Mouse (Mus musculus) urinary bladder, postnatal 25 days (tissue): ENCODE data around the gene Pcbp2.

ENCODE experiments used
- DNase-seq: peaks from one replicate; pipeline ENCODE4 v3.0.0; 2022; ENCODE audit warnings: low spot score

The Pcbp2 gene

GRCm38 (mm10) chr15:102463666-102464065, 6.7 kb upstream of the Pcbp2 start:
- DNase-seq = no peak

- DNase-seq = no peak
Observed at GRCm38 (mm10) chr15:102468675-102469370, 1.5 kb upstream of the Pcbp2 start.

- DNase-seq = peak; percentile 63
Observed at GRCm38 (mm10) chr15:102470605-102471294, 411 bp downstream of the Pcbp2 start.

- no peak for DNase-seq
Observed at GRCm38 (mm10) chr15:102471295-102471645, 931 bp downstream of the Pcbp2 start.

GRCm38 (mm10) chr15:102471727-102472126, 1.4 kb downstream of the Pcbp2 start:
- DNase-seq = no peak

- no peak for DNase-seq
Observed at GRCm38 (mm10) chr15:102473246-102473645, 2.9 kb downstream of the Pcbp2 start.

GRCm38 (mm10) chr15:102474520-102474919, 4.2 kb downstream of the Pcbp2 start:
- DNase-seq = no peak

- no peak for DNase-seq
Observed at GRCm38 (mm10) chr15:102483136-102483535, 12.8 kb downstream of the Pcbp2 start.

- DNase-seq = no peak
Observed at GRCm38 (mm10) chr15:102485853-102486252, 15.5 kb downstream of the Pcbp2 start.

GRCm38 (mm10) chr15:102487664-102488063, 17.3 kb downstream of the Pcbp2 start:
- no peak for DNase-seq

GRCm38 (mm10) chr15:102498322-102498721, 28.0 kb downstream of the Pcbp2 start:
- no peak for DNase-seq

GRCm38 (mm10) chr15:102499370-102499769, 29.0 kb downstream of the Pcbp2 start:
- no peak for DNase-seq

GRCm38 (mm10) chr15:102499851-102500250, 29.5 kb downstream of the Pcbp2 start:
- no peak for DNase-seq

- DNase-seq = no peak
Observed at GRCm38 (mm10) chr15:102500479-102500878, 30.1 kb downstream of the Pcbp2 start.

- no peak for DNase-seq
Observed at GRCm38 (mm10) chr15:102501084-102501814, 30.9 kb downstream of the Pcbp2 start.

GRCm38 (mm10) chr15:102502254-102502840, 32.0 kb downstream of the Pcbp2 start:
- DNase-seq = no peak

GRCm38 (mm10) chr15:102503447-102503846, 33.1 kb downstream of the Pcbp2 start, which contains the start of gene Gm10337:
Gene Gm10337, plus strand, starts transcription at chr15:102503722.
- DNase-seq = no peak

- no peak for DNase-seq
Observed at GRCm38 (mm10) chr15:102503924-102504782, 33.8 kb downstream of the Pcbp2 start.

- DNase-seq = no peak
Observed at GRCm38 (mm10) chr15:102505073-102505769, 34.9 kb downstream of the Pcbp2 start.

GRCm38 (mm10) chr15:102505770-102506463, 35.6 kb downstream of the Pcbp2 start:
- no peak for DNase-seq
